Mouse (Mus musculus) gastrocnemius, postnatal 25 days (tissue): Measurements from ENCODE around the gene Tmf1. TPM values are rescaled to one million over a fixed set of nuclear protein-coding genes. Genes with fewer than 3 reads are reported as not detected.

Experiments used
- DNase-seq: peaks from one replicate; pipeline ENCODE4 v3.0.0; 2022
- long read RNA-seq, 2 experiments: library from polyadenylated mRNA; stranded (forward); transcript quantifications; one replicate each; pipeline ENCODE4 v2.0.0; 2021
- total RNA-seq, 2 experiments: library from RNA; stranded (reverse); gene quantifications; 1 replicate in 1 of 2; 2 replicates in 1 of 2; pipeline ENCODE4 v1.2.3; 2021

The Tmf1 gene
- 10 to 100 TPM; 35.7 to 40.0 TPM for total RNA-seq
- long read RNA-seq, experiment 1, full-length matches to known transcripts = 2 of 6 reads
- long read RNA-seq, experiment 1, partial matches to known transcripts = 3 of 6 reads
- long read RNA-seq, experiment 1, other reads (novel, unspliced or antisense) = 1 of 6 reads
- long read RNA-seq, experiment 2, full-length matches to known transcripts = 4 of 8 reads
- long read RNA-seq, experiment 2, partial matches to known transcripts = 4 of 8 reads
- long read RNA-seq, experiment 2, other reads (novel, unspliced or antisense) = 0 of 8 reads

GRCm38 (mm10) chr6:97178491-97179366 lies at the start of gene Tmf1:
Gene Tmf1 (minus strand): TSS chr6:97179122.
- DNase-seq = peak; percentile 94

DNA sequence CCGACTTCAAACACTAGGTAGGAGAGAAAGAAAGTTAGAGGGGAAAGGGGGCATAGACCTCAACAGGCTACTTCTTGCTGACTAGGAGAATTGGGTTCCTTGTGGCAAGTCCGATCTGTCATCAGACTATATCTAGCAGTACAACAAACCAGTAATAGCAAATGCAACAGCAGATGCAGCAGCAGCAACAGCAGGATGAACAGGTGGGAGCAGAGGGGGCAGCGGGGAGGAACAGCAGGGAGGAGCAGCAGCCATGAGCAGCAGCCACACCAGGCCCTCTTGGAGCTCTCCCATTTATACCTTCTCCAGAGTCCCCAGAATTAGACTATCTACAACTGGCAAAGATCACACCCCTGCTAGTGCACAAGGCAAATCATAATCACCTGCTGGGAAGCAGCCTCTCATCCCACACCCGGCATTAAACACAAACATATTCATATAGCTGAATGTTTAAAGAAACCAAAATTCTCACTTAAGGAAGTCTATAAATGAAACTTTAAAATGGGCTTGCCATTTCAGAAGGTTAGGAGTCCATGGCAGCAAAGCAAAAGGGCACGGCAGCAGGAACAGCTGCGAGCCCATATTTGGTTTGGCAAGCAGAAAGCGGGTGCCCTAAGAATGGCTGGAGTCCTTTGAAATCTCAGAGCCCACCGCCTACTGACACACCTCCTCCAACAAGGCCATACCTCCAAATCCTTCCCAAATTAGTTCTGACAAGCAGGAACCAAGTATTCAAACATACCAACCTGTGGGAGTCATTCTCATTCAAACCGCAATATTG lies 48.3 kb upstream of the Tmf1 start:
- no peak for DNase-seq

DNA sequence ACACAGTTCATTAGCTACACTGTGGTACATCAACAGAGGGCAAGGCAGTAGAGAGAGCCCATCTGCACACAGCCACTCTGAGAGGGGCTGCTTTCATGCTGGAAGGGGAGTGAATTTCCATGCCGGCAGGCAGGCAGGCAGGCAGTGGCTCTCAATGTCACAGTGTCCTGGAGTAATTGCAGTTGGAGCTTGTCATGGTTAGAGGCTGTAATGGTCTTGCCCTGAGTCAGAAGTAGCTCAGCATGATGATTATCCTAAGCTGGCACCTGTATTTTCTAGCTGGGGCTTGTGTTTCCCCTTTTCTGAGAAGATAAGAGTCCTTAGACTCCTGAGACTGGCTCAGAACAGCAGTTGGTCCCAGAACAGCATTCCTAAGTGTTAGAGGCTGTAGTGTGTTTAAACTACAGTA lies 47.2 kb upstream of the Tmf1 start:
- DNase-seq = no peak

- DNase-seq = no peak
Observed at GRCm38 (mm10) chr6:97224505-97224904, 45.6 kb upstream of the Tmf1 start.

GRCm38 (mm10) chr6:97223566-97223965 lies 44.6 kb upstream of the Tmf1 start:
- no peak for DNase-seq

DNA sequence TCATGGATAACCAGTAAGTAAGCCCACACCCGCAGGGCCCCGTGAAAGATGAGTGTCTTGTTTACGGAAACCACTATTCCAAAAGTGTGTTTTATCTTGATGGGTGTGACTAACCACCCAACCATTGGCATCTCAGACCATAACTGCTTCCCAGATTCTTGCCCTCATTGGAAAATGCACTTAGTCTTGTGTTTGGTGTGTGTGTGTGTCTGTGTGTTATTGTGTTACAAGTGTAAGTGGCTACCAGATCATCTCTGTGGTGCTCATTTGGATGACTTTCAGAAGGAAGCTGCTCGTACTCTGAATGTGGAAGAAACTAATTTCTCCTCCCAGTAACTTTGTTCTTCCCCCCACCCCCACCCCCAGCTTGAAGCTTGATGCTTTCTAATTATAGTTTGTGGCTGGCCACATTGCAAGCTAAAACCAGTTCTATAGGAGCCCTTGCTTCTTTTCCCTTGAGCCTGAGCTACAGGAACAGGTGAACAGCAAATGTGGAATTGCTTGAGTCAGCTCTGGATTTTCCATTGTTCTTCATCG lies 44.1 kb upstream of the Tmf1 start:
- DNase-seq = no peak

- DNase-seq = no peak
Observed at GRCm38 (mm10) chr6:97222321-97222720, 43.4 kb upstream of the Tmf1 start.

DNA sequence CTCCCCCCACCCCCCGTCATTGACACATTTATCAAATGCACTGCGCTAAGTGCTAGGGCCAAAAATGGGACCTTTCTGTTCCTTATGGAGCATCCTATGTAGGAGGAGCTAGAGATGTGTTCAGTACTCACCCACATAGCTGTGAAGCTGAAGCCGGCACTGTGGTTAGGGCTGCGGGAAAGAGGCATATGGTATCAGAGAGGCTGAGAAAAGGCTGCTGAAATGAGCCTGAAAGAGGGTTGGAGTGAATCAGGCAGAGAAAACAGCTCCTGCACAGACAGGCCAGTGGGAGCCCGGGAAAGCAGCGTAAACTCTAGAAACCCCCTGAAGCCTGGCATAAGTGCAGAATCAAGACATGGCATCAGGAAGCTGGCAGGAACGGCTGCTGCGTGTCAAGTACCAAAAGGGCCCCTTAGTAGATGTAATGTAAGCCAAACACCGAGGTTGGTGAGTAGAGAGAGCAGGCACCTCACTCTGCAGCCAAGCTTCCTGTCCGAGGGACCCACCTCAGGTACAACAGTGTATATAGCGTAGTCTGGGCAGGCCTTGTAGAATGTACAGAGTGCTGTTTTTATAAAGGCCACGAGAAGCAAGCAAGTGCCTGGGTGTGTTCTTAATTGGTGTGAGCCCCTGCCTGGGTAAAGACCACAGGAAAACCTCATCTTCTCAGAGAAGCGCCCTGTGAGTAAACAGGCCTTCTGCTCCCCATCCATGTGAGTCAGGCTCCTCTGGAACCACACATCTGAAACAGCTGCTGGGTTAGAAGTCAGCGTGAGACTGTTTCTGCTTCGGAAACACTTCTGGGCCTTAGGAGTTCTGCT lies 42.5 kb upstream of the Tmf1 start:
- no peak for DNase-seq

DNA sequence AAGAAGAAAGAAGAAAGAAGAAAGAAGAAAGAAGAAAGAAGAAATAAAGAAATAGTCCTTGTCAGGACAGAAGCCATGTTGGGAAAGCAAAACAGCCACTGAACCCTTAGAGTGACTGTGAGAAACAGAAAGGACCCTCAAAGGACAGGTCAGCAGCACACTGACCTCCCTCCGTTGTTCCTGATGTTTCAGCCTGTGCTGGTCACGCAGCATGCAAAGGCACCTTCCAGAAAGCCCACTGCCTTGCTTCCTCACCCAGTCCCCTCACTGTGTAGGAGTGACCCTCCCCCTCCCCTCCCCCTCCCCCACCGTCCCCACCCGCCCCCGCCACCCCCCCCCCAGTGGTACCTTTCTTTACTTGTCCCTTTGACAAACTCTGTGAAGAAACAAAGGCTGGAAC lies 41.8 kb upstream of the Tmf1 start:
- no peak for DNase-seq

GRCm38 (mm10) chr6:97216154-97216821 lies 37.4 kb upstream of the Tmf1 start:
- no peak for DNase-seq

- peak; percentile 82 for DNase-seq
Observed at GRCm38 (mm10) chr6:97211981-97212380, 33.1 kb upstream of the Tmf1 start.

GRCm38 (mm10) chr6:97210962-97211601 lies 32.2 kb upstream of the Tmf1 start:
- no peak for DNase-seq

GRCm38 (mm10) chr6:97210191-97210961 lies 31.5 kb upstream of the Tmf1 start, which contains the start of gene Arl6ip5:
Gene Arl6ip5 (plus strand): TSS chr6:97210689.
- DNase-seq = peak; percentile 89

GRCm38 (mm10) chr6:97209751-97210150 lies 30.8 kb upstream of the Tmf1 start:
- DNase-seq = no peak

DNA sequence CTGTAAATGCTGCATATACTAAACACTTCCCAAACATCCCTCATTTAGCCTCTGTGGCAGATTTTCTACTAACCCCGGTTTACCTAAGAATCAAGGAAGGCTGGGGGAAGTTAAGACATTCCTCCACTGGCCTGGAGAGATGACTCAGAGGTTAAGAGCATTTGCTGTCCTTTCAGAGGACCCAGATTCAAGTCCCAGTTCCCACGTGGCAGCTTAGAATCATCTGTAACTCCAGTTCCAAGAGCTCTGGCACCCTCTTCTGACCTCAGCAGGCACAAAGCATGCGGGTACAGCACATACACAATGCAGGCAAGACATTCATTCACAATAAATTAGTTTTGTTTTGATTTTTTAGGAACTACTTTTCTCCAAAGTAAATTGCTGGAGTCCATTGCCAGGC lies 30.3 kb upstream of the Tmf1 start:
- no peak for DNase-seq

DNA sequence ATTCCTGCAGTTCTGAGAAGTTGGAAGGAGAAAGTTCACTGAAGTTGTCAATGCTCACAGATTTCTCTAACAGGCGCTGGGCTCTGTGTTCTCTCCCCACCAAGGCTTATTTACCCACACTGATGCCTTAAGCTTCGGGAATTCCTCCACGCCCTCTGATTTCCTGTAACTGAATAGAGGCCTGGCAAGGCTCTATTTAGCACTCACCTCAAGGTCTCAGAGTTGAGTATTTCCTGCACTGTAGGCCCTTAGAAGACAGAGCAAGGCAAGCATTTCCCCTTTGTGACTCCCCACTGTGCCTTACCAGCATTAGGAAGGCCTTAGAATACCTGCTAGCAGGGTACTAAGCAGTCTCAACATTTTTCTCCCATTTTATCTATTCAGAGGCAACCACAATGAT lies 29.5 kb upstream of the Tmf1 start:
- no peak for DNase-seq

DNA sequence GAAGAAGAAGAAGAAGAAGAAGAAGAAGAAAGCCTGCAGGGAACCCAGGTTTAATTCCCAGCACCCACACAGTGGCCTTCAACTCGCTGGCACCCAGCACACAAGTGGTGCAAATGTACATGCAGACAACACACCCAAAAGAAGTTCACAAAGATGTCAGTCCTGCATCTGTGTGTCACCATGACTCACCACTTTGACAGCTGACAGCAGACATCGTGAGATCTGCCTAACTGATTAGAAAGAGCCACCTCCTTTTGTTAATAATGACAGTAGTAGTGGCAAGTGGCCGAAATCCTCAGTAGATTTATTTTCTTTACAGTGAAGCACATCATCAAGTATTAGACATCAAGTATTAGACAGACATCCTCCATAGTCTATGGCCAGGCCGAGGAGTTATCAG lies 28.2 kb upstream of the Tmf1 start:
- no peak for DNase-seq

- peak; percentile 99 for DNase-seq
Observed at GRCm38 (mm10) chr6:97205439-97205885, 26.5 kb upstream of the Tmf1 start, which contains the start of gene Uba3. Gene Uba3 (minus strand): TSS chr6:97205647.

DNA sequence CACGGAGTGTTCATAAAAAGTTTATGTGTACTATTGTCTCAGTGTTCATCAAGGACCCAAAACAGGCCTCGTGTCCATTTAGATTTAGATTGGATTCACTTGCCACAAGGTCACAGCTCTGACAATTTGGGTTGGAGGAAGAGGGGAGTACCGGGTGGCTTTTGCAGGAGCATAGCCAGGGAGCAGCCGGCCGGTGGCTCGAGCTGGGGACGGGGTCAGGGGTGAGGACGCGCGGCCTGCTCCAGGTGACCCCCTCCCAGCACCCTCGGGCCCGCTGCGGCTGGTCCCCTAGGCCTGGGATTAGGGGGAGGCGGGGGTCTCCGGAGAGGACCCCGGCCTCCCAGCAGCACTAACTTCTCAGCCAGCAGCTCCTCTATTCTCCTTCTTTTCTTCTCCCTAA lies 26.0 kb upstream of the Tmf1 start:
- DNase-seq = no peak
